Mouse (Mus musculus): Measurements from ENCODE around the gene Eif4h.
A peak's percentile ranks its signal among the peaks of the same experiment; 100 is the strongest.

Gene Eif4h

DNA sequence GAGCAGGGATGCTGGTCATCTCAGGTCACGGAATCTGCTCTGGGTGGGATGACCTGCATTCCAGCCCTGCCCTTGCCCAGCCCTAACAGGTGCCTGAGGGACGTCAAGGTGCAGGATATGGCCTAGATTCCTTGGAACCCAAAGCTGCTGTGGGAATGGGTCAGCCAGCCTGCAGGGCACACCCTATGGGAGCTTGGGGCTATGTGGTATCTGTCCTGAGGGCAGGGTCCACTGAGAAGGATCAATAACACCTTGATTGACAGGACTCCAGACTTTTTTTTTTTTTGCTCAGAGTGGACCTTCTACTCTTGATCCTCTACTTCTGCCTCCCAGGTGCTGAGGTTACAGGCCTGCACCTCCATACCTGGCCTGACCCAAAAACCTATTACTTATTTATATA, 8.1 kb upstream of the Eif4h start:
- DNase-seq = no peak

DNA sequence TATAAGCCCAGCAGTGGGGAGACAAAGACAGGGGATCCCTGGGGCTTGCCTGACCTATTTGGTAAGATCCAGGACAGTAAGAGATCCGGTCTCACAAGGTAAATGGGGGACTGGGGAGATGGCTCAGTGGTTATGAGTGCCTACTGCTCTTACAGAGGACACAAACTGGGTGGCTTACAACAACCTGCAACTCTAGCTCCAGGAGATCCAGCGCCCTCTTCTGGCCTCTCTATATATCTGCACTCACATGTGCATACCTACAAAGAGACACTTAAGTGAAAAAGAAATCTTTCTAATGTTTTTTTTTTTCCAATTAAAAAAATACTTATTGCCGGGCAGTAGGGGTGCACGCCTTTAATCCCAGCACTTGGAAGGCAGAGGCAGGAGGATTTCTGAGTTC, 7.2 kb upstream of the Eif4h start:
- no peak for DNase-seq

DNA sequence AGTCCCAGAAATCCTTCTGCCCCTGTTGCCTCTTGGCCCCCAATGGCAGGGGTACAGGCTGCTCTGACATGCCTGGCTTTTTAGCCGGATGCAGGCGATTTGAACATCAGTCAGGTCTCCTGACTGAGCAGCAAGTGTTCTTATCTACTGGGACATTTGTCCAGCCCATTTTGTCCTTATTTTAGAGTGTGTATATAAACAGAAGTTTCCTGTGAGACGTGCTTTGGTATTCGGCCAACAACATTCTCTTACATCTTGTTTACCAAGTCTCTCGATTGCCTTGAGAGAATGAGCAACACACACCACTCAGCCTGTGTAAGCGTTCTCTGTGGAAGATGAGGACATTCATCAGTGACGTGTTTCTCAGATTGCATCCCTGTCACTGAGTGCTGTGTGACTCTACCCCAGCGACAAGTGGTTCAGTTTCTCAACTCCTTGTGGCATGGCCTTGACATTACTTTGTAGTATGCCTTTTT, 5.4 kb upstream of the Eif4h start:
- DNase-seq = no peak

DNA sequence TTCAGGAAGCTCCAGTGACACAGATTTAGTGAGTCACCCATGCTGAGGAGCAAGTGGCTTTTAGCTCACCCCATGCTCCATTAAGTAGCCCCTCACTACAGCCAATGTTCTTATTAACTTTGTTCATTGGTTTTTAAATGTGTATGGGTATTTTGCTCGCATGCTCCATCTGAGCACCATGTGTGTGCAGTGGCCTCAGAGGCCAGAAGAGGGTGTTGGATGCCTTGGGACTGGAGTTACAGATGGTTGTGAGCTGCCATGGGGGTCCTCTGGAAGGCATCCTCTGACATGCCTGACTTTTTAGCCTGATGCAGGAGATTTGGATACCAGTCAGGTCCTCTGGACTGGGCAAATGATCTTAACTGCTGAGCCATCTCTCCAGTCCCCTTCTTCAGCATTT, 4.8 kb upstream of the Eif4h start:
- no peak for DNase-seq

DNA sequence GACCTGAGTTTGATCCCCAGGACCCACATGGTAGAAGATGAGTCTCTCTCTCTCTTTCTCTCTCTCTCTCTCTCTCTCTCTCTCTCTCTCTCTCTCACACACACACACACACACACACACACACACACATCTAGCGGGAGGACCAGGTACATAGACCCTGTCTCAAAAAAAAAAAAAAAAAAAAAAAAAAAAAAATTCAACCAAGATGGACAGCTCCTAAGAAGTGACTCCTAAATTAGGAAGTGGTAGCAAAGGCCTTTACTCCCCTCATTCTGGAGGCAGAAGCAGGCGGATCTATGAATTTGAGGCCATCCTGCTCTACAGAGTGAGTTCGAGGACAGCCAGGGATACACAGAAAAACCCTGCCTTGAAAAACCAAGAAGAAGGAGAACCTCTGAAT, 1.1 kb upstream of the Eif4h start:
- DNase-seq = no peak

DNA sequence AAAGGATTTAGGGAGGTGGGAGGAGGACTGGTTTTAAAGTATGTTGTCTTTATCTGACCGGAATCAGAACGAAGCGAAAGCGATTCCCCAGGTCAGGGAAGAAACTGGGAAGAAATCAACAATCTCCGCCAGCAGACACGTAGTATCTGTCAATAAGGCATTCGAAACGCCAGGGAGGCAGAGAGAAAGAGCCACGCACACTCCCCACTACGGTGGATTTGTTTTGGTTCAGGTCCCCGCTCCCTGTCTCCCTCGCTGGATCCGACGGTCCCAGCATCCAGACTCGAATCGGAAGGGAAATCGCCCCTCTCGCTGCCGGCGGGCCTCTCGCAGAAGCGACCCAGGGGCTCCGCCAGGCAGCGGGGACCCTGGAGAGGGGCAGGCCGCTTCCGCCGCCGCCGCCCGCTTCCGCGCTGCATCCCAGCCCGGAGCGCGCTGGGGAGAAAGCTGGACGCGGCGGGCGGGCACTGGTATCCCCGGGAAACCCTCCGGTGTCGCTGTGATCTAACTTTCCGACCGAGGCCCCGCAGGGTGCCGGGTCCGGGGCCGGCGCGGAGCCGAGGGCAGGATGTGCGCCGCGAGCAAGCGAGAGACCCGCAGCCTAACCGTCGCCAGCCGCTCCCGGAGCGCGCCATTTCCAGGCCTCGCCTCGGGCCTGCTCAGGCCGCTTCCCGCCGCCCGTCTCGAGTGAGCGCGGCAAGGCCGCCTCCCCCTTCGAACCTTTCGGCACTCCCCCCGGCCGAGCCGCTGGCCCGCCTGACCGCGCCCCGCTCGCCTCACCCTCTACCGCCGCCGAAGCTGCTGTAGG, 625 bp downstream of the Eif4h start:
- no peak for DNase-seq

DNA sequence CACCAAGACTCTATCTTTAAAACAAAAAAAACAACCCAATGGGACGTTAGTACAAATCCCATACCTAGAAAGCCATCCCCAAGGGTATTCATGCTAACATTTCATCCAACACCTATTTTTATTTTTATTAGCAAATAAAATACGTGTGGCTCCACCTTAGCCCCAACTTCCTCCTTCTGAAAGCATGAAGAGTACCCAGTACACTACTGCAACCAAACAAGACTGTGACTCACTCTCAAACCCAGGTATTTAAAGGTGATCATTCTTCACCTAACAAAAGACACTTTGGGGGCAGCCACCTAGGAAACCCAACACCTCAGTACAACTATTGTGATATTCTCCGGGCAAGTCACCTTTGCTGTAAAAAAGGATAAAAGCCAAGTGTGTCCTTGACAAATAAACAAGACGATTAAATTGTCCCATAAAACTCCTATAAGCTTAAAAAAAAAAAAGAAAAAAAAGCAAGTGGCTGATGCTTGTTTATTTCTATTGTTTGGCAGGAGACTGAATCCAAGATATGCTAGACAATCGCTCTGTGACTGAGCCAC, 1.4 kb downstream of the Eif4h start:
- no peak for DNase-seq

DNA sequence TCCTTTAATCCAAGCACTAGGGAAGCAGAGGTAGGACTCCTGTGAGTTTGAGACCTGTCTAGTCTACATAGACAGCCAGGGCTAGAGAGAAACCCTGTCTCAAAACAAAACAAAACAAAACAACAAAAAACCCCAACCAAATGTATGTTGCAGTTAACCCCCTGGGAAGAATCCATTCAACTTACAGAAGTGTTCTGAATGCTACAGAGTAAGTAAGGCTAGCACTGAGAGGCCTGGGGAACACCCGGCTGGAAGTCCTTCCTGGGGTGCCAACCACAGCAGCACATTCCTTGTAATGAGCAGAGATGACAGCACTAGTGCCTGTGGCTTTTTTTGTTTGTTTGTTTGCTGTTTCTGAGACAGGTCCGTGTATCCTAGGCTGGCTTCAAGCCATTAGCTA, 6.4 kb downstream of the Eif4h start:
- DNase-seq = no peak

DNA sequence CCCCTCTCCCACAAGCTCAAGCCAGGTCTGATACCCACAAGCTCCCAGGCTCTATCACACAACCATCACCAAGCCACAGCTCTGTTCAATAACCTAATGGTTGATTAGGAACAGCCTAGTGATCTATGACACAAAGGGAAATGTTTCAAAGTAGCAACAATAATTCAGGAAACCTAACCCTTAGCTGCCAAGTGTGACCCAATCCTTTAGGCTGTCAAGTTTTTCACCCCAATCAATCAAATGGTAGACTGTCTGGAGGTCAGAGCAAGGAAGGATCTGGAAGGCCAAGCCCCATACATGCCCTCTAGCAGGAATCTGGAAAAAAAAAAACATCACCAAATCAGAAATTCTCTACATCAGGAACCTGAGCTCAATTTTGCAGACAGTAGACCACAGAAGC, 8.5 kb downstream of the Eif4h start:
- no peak for DNase-seq

DNA sequence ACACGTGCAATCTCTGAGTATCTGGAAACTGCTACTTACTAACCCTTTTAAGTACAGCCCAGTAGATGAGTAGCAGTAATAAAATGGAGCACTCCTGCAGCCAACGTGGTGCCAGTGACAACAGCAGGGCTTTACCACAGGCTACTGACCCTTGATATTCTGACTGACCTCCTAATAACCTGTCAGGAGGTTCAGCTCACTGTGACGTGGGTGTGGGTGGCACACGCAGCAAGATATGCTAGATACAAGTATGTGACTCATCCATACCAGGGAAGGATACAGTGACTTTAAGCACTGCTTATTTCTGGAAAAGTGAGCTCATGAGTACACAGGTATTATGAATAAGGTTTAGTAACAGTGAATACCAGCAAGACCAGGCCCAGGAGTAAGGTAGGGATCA, 9.8 kb downstream of the Eif4h start:
- no peak for DNase-seq

DNA sequence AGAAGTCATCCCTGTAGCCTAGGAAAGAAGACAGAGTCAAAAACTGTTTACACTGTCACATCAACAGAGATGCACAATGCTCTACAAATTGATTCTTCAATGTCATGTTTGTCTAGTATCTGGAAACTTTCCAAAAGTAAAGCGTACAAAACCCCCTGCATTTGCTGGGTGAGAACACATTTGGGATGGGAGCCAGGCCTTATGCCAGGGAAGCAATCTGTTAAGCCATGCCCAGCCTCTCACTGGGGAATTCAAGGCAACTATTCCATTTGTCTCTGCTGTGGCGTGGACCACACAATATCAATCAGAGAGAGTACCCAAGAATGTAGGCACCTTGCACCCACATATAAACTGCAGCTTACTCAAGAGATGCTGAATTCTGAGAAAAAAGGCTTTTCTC, 17.2 kb downstream of the Eif4h start:
- no peak for DNase-seq

DNA sequence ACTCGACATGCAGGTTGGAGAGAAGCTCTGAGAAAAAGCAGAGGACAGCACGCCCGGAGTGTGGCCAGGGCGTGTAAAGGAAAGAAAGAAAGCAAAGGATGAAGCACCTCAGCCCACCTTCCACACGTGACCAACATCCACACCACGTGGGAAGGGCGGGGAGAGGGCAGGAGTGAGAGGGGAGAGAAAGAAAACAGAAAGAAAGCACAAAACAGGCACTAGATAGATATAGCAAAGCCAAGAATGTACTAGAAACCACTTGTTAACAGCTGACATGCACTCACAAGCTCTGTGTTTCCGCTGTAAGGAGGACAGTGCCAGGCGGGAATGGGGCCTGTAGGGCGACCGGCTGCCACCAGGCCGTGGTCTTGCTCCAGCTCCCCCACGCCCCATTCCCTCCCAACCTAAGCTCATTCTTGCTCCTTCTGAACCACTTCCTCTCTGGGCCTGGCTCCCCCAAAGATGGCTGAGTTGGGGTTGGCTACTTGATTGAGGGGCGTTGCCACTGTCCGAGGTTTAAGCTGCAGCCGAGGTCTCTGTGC, 18.1 kb downstream of the Eif4h start:
- DNase-seq = no peak

DNA sequence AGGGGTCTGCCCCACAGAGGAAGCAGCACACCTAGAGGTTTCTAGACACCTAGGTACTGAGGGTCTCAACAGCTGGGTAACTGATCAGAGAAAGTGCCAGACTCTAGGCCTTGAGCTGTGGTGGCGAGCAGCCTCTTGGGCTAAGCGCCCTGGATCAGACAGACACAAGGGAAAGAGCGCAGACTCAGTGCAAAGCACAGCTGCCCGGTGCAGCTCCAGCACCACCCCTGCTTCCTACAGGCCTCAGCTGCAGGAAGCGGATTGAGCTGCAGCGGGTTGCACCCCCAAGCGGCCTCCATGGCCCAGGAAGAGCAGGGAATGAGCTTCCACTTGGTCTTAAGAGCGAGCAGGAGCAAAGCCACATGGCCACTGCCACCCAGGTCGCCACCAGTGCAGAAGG, 18.8 kb downstream of the Eif4h start:
- DNase-seq = no peak

DNA sequence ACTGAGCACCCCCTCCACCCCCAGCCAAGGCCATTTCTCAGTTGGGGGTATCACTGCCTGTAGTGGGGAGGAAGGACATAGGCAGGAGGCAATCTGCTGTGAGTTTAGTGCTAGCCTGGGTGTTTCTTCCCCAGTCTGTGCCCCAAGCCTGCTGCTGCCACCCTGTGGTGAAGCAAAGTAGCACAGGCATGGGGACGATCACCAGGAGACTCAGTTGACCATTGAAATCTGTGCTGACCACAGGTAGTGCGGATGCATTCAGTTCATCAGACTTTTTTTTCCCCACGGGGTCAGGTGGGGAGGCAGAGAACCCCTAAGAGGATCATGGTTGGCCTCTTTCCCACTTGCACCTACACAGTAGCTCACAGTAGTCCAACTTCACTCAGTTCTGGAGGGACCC, 22.2 kb downstream of the Eif4h start:
- DNase-seq = peak; percentile 62

DNA sequence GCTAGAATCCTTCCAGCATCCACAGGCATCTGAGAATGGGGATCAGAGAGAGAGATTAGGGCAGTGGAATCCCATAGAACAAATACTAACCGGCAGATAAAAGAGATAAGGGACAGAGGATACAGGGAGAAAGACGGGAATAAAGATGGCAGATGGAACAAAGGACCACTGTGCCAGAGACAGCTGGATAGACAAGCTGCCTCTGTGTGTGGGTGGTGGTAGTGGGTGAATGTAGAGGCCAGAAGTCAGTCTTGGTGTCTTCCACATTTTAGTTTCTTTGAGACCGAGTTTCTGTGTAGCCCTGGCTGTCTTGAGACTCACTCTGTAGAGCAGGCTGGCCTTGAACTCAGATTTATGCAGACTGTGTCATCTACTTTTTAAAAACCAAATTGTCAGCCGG, 23.5 kb downstream of the Eif4h start:
- DNase-seq = no peak

DNA sequence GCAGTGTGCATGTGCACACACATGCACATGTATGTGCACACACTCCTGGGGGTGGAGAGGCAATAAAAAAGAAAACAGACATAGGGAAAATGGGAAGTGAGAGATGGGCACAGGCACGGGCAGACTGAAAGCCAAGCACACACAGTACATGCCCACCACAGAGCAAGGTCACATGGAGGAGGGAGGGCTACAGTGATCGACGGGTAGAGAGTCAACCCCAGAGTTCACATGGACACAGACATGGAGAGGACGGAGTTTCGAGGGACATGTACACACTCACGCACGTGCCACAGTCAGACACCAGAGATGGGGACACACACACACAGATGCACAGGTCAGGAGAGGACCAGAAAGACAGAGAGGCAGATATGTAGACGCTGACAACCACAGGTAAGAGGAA, 23.9 kb downstream of the Eif4h start:
- DNase-seq = no peak

DNA sequence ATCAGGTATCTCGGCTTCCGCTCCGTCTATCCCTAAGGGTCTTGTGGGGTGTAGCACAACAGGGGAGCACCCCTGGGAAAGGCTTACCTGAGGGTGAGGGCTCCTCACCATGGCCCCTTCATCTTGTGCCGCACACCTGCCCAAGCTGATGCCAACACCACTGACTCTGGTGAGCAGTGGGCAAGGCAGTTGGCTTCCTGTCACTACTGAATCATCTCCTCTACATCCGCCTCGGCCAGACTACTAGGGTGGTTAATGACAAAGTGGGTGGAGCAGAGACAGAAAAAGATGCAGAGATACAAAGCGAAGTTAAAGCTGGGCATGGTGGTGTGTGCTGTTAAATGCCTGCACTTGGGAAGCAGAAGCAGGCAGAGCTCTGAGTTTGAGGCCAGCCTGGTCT, 24.5 kb downstream of the Eif4h start, which contains the start of gene Lat2:
Gene Lat2 (minus strand): TSS at position 224 of the 400 bp plus-strand sequence.
- DNase-seq = no peak

DNA sequence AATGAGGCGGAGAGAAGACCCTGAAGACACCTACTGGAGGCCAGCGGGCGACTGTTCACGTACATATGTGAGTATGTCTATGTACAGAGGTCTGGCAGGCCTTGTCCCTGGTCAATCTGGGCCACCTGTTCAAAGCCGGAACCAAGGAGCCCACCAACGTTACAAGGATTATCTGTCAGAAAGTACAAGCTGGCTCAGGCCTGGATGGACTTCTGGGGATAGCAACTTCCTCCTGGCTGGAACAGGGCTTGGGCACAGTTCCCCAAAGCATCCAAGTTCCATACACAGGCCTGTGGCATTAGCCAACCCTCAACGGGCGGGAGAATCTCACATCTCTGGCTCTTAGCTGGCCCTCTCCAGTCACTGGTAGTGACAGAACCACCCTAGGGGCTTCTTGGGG, 25.0 kb downstream of the Eif4h start:
- DNase-seq = no peak

DNA sequence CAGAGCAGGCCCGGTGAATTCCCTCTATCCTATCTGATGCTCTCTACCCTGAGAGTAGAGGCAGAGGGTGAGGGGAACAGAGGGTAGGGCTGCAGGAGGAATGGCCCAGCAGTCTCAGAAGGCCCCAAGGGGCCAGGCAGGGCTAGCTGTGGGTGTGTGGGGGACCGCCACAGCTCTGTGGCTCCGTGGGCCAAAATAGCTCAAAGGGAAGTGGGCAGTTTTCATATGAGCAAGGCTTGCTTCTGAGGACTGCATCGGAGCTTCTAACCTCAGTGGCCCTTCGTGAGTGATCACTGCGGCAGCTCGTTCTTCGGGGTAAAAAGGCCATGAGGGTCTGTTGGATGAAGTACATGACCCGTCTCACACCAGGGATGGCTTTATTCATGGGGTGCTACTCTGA, 25.6 kb downstream of the Eif4h start:
- DNase-seq = no peak

DNA sequence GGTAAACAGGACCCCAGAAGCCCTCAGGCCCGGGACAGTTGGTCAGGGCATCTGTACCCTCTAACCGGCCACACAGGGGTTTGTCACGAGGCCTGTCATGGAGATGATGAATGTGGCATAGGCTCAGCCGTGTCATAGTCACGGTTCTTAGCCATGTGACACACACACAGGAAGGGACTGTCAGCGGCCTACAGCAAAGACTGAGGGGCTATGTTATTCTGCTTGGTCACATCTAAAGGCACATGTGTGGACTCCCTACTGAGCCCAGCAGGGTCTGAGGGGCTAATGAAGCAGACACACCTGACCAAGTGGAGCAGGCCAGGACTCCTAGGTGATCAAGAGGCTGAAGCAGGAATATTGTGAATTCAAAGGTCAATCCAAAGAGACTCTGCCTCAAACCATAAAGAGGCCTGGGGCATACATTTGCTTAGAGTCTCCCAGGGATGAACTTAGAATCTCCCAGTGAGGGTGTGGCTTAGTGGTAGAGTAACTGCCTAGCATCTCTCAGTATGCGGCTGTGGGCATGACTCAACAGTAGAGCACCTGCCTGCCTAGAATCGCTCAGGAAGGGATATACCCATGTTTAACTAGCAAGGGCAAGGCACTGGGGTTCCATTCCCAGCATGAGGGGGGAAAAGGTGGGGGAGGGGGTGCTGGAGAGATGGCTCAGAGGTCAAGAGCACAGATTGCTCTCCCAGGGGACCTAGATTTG, 27.3 kb downstream of the Eif4h start:
- DNase-seq = no peak

DNA sequence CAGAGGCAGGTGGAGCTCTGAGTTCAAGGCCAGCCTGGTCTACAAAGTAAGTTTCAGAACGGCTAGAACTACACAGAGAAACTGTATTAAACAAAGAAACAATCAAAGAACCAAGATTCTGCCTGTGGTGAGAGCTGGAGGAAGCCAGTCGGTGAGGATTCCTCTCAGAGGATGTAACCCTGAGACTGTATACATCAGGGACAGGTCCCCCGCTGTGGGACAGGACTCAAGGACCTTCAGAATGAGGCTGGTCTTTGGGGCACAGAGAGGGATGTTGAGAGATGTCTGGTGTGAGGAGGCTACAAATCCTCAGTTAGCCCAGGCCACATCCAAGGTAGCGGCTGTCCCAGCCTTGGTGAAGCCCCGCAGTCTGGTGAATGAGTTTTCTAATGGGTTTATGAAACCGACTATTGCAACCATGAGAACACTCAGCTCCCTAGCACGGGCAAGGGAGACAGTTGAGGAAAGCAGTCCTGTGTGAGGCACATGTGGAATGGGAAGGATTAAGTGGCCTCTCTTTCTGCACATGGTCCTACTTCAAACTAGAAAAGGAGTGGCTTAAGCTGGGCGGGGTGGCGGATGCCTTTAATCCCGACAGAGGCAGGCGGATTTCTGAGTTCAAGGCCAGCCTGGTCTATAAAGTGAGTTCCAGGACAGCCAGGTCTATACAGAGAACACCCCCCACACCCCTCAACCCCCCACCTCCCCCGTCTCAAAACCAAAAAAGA, 29.2 kb downstream of the Eif4h start:
- no peak for DNase-seq

DNA sequence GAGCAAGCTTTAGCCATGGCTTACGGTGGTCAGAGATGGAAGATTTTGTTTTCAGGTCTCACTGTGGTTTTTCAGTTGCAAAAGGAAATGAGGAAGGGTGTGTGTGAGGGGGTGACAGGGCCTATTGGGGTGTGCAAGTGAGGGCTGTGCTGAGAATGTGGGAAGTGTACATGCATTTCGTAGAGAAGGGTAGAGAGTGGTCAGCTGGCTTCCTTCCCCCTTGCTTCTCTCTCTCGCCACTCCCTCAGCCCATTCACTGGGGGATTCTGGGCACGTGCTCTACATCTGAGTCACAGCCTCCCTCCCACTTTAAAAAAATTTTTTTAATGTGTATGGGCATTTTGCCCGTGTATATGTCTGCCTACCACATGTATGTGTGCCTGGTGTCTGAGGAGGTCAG, 32.2 kb downstream of the Eif4h start:
- no peak for DNase-seq

DNA sequence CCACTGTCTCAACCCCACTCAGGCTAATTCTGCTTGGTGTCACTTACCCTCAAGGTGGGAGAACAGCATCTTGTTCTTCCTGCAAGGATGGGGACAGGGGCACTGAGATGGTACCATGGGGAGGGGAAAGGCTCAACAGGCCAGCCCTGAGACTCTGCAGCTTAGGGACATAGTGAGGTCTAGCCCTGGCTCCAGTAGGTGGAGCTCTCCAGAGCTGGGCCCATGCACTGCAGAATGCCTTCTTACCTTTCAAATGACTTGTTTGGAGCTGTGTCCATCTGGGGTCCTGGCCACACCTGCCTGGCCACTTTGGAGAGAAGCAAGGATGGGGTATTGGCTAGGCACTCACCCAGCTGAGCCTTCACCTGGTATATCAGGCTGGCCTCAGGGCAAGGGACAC, 33.0 kb downstream of the Eif4h start:
- DNase-seq = no peak

Data from right cerebral cortex, postnatal 25 days (tissue).